Mouse (Mus musculus): ENCODE data around the gene Syt16. TPM values are rescaled to one million over a fixed set of nuclear protein-coding genes. Genes with fewer than 3 reads are reported as not detected.
A peak's percentile ranks its signal among the peaks of the same experiment; 100 is the strongest.

Gene Syt16
- polyA plus RNA-seq, 1 experiment from 2014 or later = 1.0 TPM

DNA sequence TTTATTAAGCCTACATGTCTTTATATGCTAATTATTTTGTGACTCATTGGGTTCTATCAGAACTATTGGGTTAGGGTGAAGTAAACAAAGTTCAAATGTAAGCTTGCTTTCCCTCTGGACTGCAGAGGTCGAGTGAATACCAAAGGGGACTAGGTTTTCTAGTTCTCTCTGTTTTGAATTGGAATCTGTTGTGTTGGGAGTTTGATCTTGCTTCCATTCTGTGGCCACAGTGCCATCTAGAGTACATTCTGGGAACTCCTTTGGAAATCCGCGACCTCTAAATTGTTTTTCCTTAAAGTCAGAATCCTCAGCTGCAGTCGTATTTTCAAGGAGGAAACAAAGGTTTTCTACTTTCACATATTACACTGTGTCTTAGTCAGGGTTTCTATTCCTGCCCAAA, 296.2 kb downstream of the Syt16 start:
- WGBS = 1% methylated on average over 4 of the region's 4 CpGs
- H3K4me2 ChIP-seq = no peak overlapping the region

DNA sequence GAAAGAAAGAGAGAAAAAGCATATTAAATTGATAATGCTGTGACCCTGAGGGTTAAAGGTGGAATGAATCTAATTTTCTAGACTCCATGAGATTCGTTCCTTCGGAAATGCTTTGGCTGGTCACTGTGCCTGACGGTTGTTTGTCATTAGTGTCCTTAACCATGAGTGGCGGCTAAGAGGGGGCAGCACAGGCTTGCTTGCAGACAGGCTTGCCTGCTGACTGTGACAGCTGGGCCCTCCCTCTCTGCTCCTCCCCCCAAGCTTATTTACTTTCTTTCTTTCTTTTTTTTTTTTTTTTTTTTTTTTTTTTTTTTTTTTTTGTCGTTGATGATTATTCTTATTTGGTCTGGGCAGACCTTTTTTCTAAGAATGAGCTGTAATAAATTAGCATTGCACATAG, 298.9 kb downstream of the Syt16 start:
- H3K36me3 ChIP-seq = no peaks in the 10 kb centered on the region
- peaks cover 14% of the 10 kb centered on the region; the same call in 1 of the 2 replicates for H3K27me3 ChIP-seq
- 27% methylated on average over 5 of the region's 5 CpGs for WGBS
- H3K4me1 ChIP-seq = no peaks in the 10 kb centered on the region
- H3K9me3 ChIP-seq = no peaks in the 10 kb centered on the region
- H3K27ac ChIP-seq = no peak overlapping the region
- no peak for ATAC-seq (ENCODE audit: borderline replicate concordance, extremely low read depth, low FRiP score, low TSS enrichment)
- H3K9ac ChIP-seq = no peak overlapping the region
- H3K4me2 ChIP-seq = no peak overlapping the region
- no peak overlapping the region for H3K4me3 ChIP-seq

More for the DNA sequence above, 296.2 kb downstream of the Syt16 start:
- H3K27me3 ChIP-seq = peaks cover 14% of the 10 kb centered on the region; the same call in 1 of the 2 replicates
- H3K4me1 ChIP-seq = no peaks in the 10 kb centered on the region
- H3K27ac ChIP-seq = no peak overlapping the region
- H3K9ac ChIP-seq = no peak overlapping the region
- H3K36me3 ChIP-seq = no peaks in the 10 kb centered on the region
- no peak for ATAC-seq (ENCODE audit: borderline replicate concordance, extremely low read depth, low FRiP score, low TSS enrichment)
- H3K4me3 ChIP-seq = no peak overlapping the region
- no peaks in the 10 kb centered on the region for H3K9me3 ChIP-seq

DNA sequence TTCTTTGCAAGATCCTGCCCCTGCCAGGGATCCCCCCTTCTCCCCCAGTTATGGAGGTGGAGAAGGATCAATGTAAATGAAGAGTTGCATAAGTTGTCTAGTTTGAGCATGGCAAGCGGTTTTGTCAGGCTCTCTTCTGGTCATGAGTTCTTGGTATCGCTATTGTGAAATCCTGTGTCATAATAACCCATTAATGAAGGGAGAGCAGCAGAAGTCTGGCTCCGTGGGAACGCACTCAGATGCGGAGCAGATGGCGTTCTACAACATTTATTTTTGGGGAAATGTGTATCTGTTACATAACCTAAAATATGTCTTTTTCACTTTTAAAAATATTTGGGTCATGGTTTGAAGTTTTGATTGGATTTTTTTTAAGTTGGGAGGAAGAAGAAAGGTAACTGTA, 304.1 kb downstream of the Syt16 start:
- no peak for ATAC-seq (ENCODE audit: borderline replicate concordance, extremely low read depth, low FRiP score, low TSS enrichment)
- no peak overlapping the region for H3K4me2 ChIP-seq
- no peaks in the 10 kb centered on the region for H3K27me3 ChIP-seq
- H3K4me1 ChIP-seq = no peaks in the 10 kb centered on the region
- H3K9ac ChIP-seq = no peak overlapping the region
- no peaks in the 10 kb centered on the region for H3K36me3 ChIP-seq
- WGBS = 79% methylated on average over 6 of the region's 6 CpGs
- H3K9me3 ChIP-seq = no peaks in the 10 kb centered on the region
- H3K4me3 ChIP-seq = no peak overlapping the region
- no peak overlapping the region for H3K27ac ChIP-seq

GRCm38 (mm10) chr12:74303418-74304294, 306.2 kb downstream of the Syt16 start:
- no peaks in the 10 kb centered on the region for H3K36me3 ChIP-seq
- no peak overlapping the region for H3K9ac ChIP-seq
- ATAC-seq (ENCODE audit: borderline replicate concordance, extremely low read depth, low FRiP score, low TSS enrichment) = no peak
- H3K27ac ChIP-seq = no peak overlapping the region
- H3K9me3 ChIP-seq = no peaks in the 10 kb centered on the region
- H3K4me2 ChIP-seq = no peak overlapping the region
- H3K27me3 ChIP-seq = no peaks in the 10 kb centered on the region
- H3K4me3 ChIP-seq = no peak overlapping the region
- H3K4me1 ChIP-seq = no peaks in the 10 kb centered on the region
- 63% methylated on average over 9 of the region's 9 CpGs for WGBS

- no peaks in the 10 kb centered on the region for H3K27me3 ChIP-seq
- WGBS = 81% methylated on average over 3 of the region's 3 CpGs
- no peaks in the 10 kb centered on the region for H3K36me3 ChIP-seq
- no peak overlapping the region for H3K4me3 ChIP-seq
- H3K9me3 ChIP-seq = no peaks in the 10 kb centered on the region
- ATAC-seq (ENCODE audit: borderline replicate concordance, extremely low read depth, low FRiP score, low TSS enrichment) = no peak
- H3K27ac ChIP-seq = no peak overlapping the region
- H3K4me2 ChIP-seq = no peak overlapping the region
- H3K9ac ChIP-seq = no peak overlapping the region
- no peaks in the 10 kb centered on the region for H3K4me1 ChIP-seq
Measured at GRCm38 (mm10) chr12:74312611-74313010, 315.1 kb downstream of the Syt16 start.

- no peaks in the 10 kb centered on the region for H3K27me3 ChIP-seq
- no peak overlapping the region for H3K27ac ChIP-seq
- no peak for ATAC-seq (ENCODE audit: borderline replicate concordance, extremely low read depth, low FRiP score, low TSS enrichment)
- H3K4me2 ChIP-seq = no peak overlapping the region
- H3K4me1 ChIP-seq = no peaks in the 10 kb centered on the region
- WGBS = 41% methylated on average over 2 of the region's 2 CpGs
- H3K9ac ChIP-seq = no peak overlapping the region
- no peaks in the 10 kb centered on the region for H3K9me3 ChIP-seq
- no peak overlapping the region for H3K4me3 ChIP-seq
- no peaks in the 10 kb centered on the region for H3K36me3 ChIP-seq
Measured at GRCm38 (mm10) chr12:74315221-74315620, 317.8 kb downstream of the Syt16 start.

DNA sequence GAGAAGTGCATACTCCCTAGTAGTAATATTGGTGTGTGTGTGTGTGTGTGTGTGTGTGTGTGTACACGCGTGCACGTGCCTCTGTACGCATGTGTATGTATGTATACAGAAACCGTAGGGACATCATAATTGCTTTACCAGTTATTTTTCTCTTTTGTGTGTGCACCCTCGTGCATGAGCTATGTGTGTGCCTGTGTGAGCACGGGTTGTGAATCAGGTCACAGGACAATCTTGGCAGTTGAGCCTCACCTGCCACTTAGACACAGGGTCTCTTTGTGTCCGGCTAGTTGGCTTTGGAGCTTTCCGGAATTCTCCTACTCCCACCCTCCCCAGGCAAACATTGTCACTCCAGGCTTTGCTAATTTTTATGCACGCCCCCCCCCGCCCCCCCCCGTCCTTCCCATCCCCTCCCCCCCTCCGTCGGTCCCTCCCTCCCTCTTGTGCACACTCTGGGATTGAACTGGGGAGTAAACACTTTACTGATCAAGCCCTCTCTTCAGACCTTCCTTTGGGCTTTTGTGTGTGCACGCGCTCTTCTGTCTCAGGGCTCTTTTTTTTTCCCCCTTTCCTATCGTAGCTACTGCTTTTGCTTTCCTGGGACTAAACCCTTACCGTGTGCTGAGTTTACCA, 319.0 kb downstream of the Syt16 start, which contains the start of gene Gm11042:
Gm11042 (minus strand) TSS at position 51 of the 630 bp plus-strand sequence.
- H3K4me3 ChIP-seq = peak within 1 kb of the TSS; percentile 56
- H3K9ac ChIP-seq = peak within 1 kb of the TSS; percentile 57
- peak; percentile 64 for ATAC-seq (ENCODE audit: borderline replicate concordance, extremely low read depth, low FRiP score, low TSS enrichment)
- peak within 1 kb of the TSS; percentile 66 for H3K4me2 ChIP-seq
- H3K36me3 ChIP-seq = no peaks in the 10 kb centered on the region
- 26% methylated on average over 18 of the region's 18 CpGs for WGBS
- H3K27ac ChIP-seq = peak within 1 kb of the TSS; percentile 75
- no peaks in the 10 kb centered on the region for H3K27me3 ChIP-seq
- H3K9me3 ChIP-seq = no peaks in the 10 kb centered on the region
- no peaks in the 10 kb centered on the region for H3K4me1 ChIP-seq

GRCm38 (mm10) chr12:74316989-74317759, 319.7 kb downstream of the Syt16 start:
- Histone ChIP-seq H3K4me2 (peak overlapping the region; percentile 66), H3K4me3 (peak overlapping the region; percentile 56), H3K27me3 (no peaks in the 10 kb centered on the region), H3K36me3 (no peaks in the 10 kb centered on the region), H3K9ac (peak overlapping the region; percentile 57), H3K9me3 (no peaks in the 10 kb centered on the region), H3K27ac (peak overlapping the region; percentile 75), H3K4me1 (no peaks in the 10 kb centered on the region)
- 7% methylated on average over 15 of the region's 15 CpGs for WGBS
- peak; percentile 87 for ATAC-seq (ENCODE audit: borderline replicate concordance, extremely low read depth, low FRiP score, low TSS enrichment)

GRCm38 (mm10) chr12:74320318-74320717, 322.9 kb downstream of the Syt16 start:
- ATAC-seq (ENCODE audit: borderline replicate concordance, extremely low read depth, low FRiP score, low TSS enrichment) = no peak
- Histone ChIP-seq H3K9me3 (no peaks in the 10 kb centered on the region), H3K27ac (no peak overlapping the region), H3K4me1 (no peaks in the 10 kb centered on the region), H3K36me3 (no peaks in the 10 kb centered on the region), H3K4me2 (0 out of 2 replicates have a peak overlapping the region, but pooled peaks have one; percentile 26), H3K27me3 (no peaks in the 10 kb centered on the region), H3K4me3 (no peak overlapping the region), H3K9ac (no peak overlapping the region)
- WGBS = 11% methylated on average over 10 of the region's 10 CpGs

GRCm38 (mm10) chr12:74321981-74322380, 324.5 kb downstream of the Syt16 start:
- no peaks in the 10 kb centered on the region for H3K27me3 ChIP-seq
- H3K4me1 ChIP-seq = no peaks in the 10 kb centered on the region
- no peak for ATAC-seq (ENCODE audit: borderline replicate concordance, extremely low read depth, low FRiP score, low TSS enrichment)
- H3K9ac ChIP-seq = no peak overlapping the region
- H3K36me3 ChIP-seq = no peaks in the 10 kb centered on the region
- H3K27ac ChIP-seq = no peak overlapping the region
- no peak overlapping the region for H3K4me3 ChIP-seq
- H3K4me2 ChIP-seq = no peak overlapping the region
- WGBS = 80% methylated on average over 5 of the region's 5 CpGs
- H3K9me3 ChIP-seq = no peaks in the 10 kb centered on the region

Measured in lung, embryonic 15.5 days (tissue).